Mouse (Mus musculus) brain, embryonic 14.5 days (tissue): Measurements from ENCODE around the gene Ccn2.

Source experiments
- CTCF ChIP-seq: fragments of 200-500 bp; IDR thresholded peaks from 2 replicates; pipeline ENCODE4 v1.5.1; 2012; ENCODE audit warnings: inconsistent platforms, mild to moderate bottlenecking, moderate library complexity, borderline replicate concordance; ENCODE audit not compliant: insufficient read depth, insufficient read length; ENCODE audit errors: extremely low read depth
- POLR2A ChIP-seq: fragments of 200-500 bp; IDR thresholded peaks from 2 replicates; pipeline ENCODE4 v1.6.1; 2012; ENCODE audit warnings: mild to moderate bottlenecking, inconsistent platforms, borderline replicate concordance; ENCODE audit not compliant: poor library complexity, insufficient read depth, insufficient read length, severe bottlenecking; ENCODE audit errors: extremely low read depth

DNA sequence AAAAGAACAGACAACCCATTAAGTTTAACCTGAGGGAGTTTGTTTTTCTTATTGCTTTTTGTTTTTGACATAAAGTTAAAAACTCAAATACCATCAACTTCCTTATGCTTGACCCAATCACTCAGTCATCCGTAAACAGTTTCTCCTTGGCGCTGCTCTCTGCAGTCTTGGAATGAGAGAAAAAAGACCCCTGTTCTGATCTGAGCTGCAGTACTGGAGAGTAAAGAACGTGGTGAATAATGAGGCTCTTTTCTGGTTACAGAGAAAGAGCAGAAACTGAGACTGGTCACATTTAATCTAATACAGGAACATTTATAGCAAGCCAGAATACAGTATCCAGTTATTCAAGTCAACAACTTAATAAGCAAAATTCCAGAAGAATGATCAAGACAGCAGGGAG lies 21.8 kb upstream of the Ccn2 start:
- TF ChIP-seq POLR2A (no peak), CTCF (no peak)
